Mouse (Mus musculus): ENCODE data around the gene Snx9. TPM values are rescaled to one million over a fixed set of nuclear protein-coding genes. Genes with fewer than 3 reads are reported as not detected.

Snx9 gene
- total and polyA plus RNA-seq, 2 experiments from 2014 or later = 4.8 to 10.4 TPM

- Histone ChIP-seq H3K27me3 (ENCODE audit: insufficient read depth, low read length) (peaks cover 14% of the 10 kb centered on the region; the same call in 1 of the 2 replicates), H3K4me3 (ENCODE audit: low read depth, low read length) (no peak overlapping the region), H3K9ac (replicated peaks; ENCODE audit: low read length, poor library complexity, severe bottlenecking) (no peak overlapping the region), H3K4me1 (ENCODE audit: insufficient read depth, low read length) (0 out of 2 replicates have a peak, but pooled peaks cover 7% of the 10 kb centered on the region), H3K27ac (ENCODE audit: low read depth, low read length) (no peak overlapping the region), H3K4me2 (ENCODE audit: low read depth, low read length, poor library complexity, severe bottlenecking) (no peak overlapping the region), H3K9me3 (ENCODE audit: low read length) (no peaks in the 10 kb centered on the region), H3K36me3 (ENCODE audit: insufficient read depth, low read length) (no peaks in the 10 kb centered on the region)
- ATAC-seq (ENCODE audit: low FRiP score) (no peak), DNase-seq (ENCODE audit: low spot score) (no peak)
- WGBS = 87% methylated on average over 3 of the region's 3 CpGs
- TF ChIP-seq CTCF (IDR thresholded peaks at IDR 0.05) = no peak
Measured at GRCm38 (mm10) chr17:5942156-5942555, 101.0 kb downstream of the Snx9 start.

DNA sequence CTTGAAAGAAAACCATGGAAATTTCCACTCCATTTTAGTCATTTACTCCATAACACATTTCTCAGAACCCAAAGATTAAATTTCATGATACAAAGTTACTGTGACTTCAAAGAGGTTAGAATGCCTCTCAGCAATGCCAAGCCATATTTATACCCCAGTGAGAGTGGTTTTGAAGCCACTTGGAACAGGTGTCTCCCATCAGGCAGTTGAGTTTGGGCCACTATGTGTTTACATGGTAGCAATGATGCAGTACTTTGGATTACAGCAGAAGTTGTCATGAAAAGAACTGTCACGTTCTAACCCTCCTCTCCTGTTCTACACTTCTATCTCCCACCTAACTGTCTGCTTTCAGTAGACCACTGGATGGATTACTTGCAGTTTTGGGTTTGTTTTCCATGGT is 101.9 kb downstream of the Snx9 start:
- no peak overlapping the region for H3K4me3 ChIP-seq (ENCODE audit: low read depth, low read length)
- ATAC-seq (ENCODE audit: low FRiP score) = no peak
- 0 out of 2 replicates have a peak, but pooled peaks cover 7% of the 10 kb centered on the region for H3K4me1 ChIP-seq (ENCODE audit: insufficient read depth, low read length)
- H3K27me3 ChIP-seq (ENCODE audit: insufficient read depth, low read length) = peaks cover 14% of the 10 kb centered on the region; the same call in 1 of the 2 replicates
- H3K9ac ChIP-seq (replicated peaks; ENCODE audit: low read length, poor library complexity, severe bottlenecking) = no peak overlapping the region
- H3K36me3 ChIP-seq (ENCODE audit: insufficient read depth, low read length) = no peaks in the 10 kb centered on the region
- no peak for TF ChIP-seq CTCF (IDR thresholded peaks at IDR 0.05)
- no peak for DNase-seq (ENCODE audit: low spot score)
- WGBS = 88% methylated on average over 1 of the region's 1 CpGs
- H3K4me2 ChIP-seq (ENCODE audit: low read depth, low read length, poor library complexity, severe bottlenecking) = no peak overlapping the region
- no peak overlapping the region for H3K27ac ChIP-seq (ENCODE audit: low read depth, low read length)
- H3K9me3 ChIP-seq (ENCODE audit: low read length) = no peaks in the 10 kb centered on the region

DNA sequence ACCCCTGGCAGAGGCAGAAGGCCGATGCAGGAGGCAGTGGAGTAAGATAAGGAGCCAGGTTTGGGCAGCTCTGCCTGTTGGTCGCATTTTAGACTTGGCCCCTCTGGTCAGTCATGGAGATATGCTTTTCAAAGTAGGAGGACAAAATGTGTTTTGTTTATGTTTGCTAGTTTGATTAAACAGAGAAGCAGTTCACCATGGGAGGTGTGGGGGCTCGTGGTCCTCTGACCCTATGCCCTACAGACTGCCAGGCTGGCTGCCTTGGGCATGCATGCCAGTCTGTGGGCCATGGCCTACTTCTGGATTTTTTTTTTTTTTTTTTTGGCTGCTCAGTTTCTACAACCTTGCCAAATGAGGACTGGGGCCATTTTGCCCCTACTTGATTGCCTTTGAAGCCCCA is 105.9 kb downstream of the Snx9 start:
- no peak overlapping the region for H3K4me2 ChIP-seq (ENCODE audit: low read depth, low read length, poor library complexity, severe bottlenecking)
- no peak for DNase-seq (ENCODE audit: low spot score)
- TF ChIP-seq CTCF (IDR thresholded peaks at IDR 0.05) = no peak

DNA sequence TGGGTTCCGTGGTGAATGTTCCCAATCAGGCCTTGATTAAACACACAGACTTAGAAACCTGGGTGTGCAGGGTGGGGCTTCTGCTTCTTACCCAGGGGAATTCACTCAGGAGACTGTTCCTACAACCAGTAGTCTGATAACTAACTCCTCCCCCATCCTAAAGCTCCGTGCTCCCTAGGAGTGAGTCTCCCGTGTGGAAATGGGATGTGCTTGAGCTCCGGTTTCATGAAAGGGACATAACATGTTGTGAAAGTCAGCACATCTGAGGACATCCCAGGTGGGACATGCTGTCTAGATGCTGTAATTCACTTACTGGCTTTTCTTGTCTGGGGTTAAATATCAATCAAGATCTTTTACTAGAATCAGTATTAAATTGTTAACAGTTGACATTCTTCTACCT is 111.3 kb downstream of the Snx9 start:
- H3K27ac ChIP-seq (ENCODE audit: low read depth, low read length) = no peak overlapping the region
- DNase-seq (ENCODE audit: low spot score) (no peak), ATAC-seq (ENCODE audit: low FRiP score) (no peak)
- no peaks in the 10 kb centered on the region for H3K36me3 ChIP-seq (ENCODE audit: insufficient read depth, low read length)
- H3K27me3 ChIP-seq (ENCODE audit: insufficient read depth, low read length) = no peaks in the 10 kb centered on the region
- H3K9me3 ChIP-seq (ENCODE audit: low read length) = no peaks in the 10 kb centered on the region
- H3K4me2 ChIP-seq (ENCODE audit: low read depth, low read length, poor library complexity, severe bottlenecking) = no peak overlapping the region
- no peak for TF ChIP-seq CTCF (IDR thresholded peaks at IDR 0.05)
- no peak overlapping the region for H3K4me3 ChIP-seq (ENCODE audit: low read depth, low read length)
- 89% methylated on average over 4 of the region's 4 CpGs for WGBS
- H3K9ac ChIP-seq (replicated peaks; ENCODE audit: low read length, poor library complexity, severe bottlenecking) = no peak overlapping the region
- no peaks in the 10 kb centered on the region for H3K4me1 ChIP-seq (ENCODE audit: insufficient read depth, low read length)

More for the DNA sequence above, 105.9 kb downstream of the Snx9 start:
- Histone ChIP-seq H3K27me3 (ENCODE audit: insufficient read depth, low read length) (0 out of 2 replicates have a peak, but pooled peaks cover 5% of the 10 kb centered on the region), H3K4me3 (ENCODE audit: low read depth, low read length) (no peak overlapping the region), H3K4me1 (ENCODE audit: insufficient read depth, low read length) (no peaks in the 10 kb centered on the region), H3K27ac (ENCODE audit: low read depth, low read length) (no peak overlapping the region), H3K9me3 (ENCODE audit: low read length) (no peaks in the 10 kb centered on the region), H3K9ac (replicated peaks; ENCODE audit: low read length, poor library complexity, severe bottlenecking) (no peak overlapping the region), H3K36me3 (ENCODE audit: insufficient read depth, low read length) (no peaks in the 10 kb centered on the region)
- WGBS = 78% methylated on average over 3 of the region's 3 CpGs
- ATAC-seq (ENCODE audit: low FRiP score) = no peak

DNA sequence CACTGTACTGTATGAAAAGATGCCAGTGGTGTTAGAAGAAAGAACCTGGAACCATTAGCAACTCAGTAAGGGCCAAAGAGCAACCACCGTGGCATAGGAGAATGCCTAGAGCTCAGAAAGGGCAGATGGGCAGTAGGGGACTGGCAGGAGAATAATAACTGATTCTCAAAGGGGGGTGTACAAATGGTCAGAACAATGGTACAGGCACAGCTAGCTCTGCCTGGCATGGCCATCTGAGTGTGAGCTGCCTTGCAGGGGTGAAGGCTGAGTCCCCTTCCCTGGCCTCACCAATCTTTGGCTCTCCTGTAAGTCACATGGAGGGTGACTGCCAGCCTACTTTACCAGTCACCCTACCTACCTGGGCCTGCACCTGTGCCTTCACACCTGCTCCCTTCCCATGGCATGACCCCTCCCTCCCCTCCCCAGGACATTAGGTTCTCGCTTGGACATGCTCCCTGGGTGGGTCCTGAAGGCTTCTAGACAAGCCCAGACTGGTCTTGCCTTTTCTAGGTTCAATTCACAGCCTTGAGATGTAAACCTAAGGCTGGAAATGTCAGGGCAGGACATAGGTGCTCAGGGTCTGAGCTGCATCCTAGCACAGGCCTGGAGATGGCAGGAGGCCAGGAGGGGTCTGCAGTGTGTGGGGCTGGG is 115.3 kb downstream of the Snx9 start:
- no peak for ATAC-seq (ENCODE audit: low FRiP score)
- Histone ChIP-seq H3K36me3 (ENCODE audit: insufficient read depth, low read length) (no peaks in the 10 kb centered on the region), H3K9me3 (ENCODE audit: low read length) (no peaks in the 10 kb centered on the region), H3K4me2 (ENCODE audit: low read depth, low read length, poor library complexity, severe bottlenecking) (no peak overlapping the region), H3K27ac (ENCODE audit: low read depth, low read length) (no peak overlapping the region), H3K4me3 (ENCODE audit: low read depth, low read length) (no peak overlapping the region), H3K9ac (replicated peaks; ENCODE audit: low read length, poor library complexity, severe bottlenecking) (no peak overlapping the region), H3K4me1 (ENCODE audit: insufficient read depth, low read length) (no peaks in the 10 kb centered on the region), H3K27me3 (ENCODE audit: insufficient read depth, low read length) (no peaks in the 10 kb centered on the region)
- no peak for DNase-seq (ENCODE audit: low spot score)
- WGBS = 69% methylated on average over 2 of the region's 2 CpGs
- no peak for TF ChIP-seq CTCF (IDR thresholded peaks at IDR 0.05)

GRCm38 (mm10) chr17:5957097-5957496 is 116.0 kb downstream of the Snx9 start:
- no peak for ATAC-seq (ENCODE audit: low FRiP score)
- H3K9me3 ChIP-seq (ENCODE audit: low read length) = no peaks in the 10 kb centered on the region
- no peaks in the 10 kb centered on the region for H3K4me1 ChIP-seq (ENCODE audit: insufficient read depth, low read length)
- H3K4me2 ChIP-seq (ENCODE audit: low read depth, low read length, poor library complexity, severe bottlenecking) = no peak overlapping the region
- no peaks in the 10 kb centered on the region for H3K27me3 ChIP-seq (ENCODE audit: insufficient read depth, low read length)
- no peak for TF ChIP-seq CTCF (IDR thresholded peaks at IDR 0.05)
- 53% methylated on average over 3 of the region's 3 CpGs for WGBS
- no peaks in the 10 kb centered on the region for H3K36me3 ChIP-seq (ENCODE audit: insufficient read depth, low read length)
- no peak for DNase-seq (ENCODE audit: low spot score)
- no peak overlapping the region for H3K27ac ChIP-seq (ENCODE audit: low read depth, low read length)
- no peak overlapping the region for H3K9ac ChIP-seq (replicated peaks; ENCODE audit: low read length, poor library complexity, severe bottlenecking)
- H3K4me3 ChIP-seq (ENCODE audit: low read depth, low read length) = no peak overlapping the region
